13 mouse cellular contexts compared by ENCODE assay signal in genomic region chr6:73011827-73012226, GRCm38 (mm10). TPM values are rescaled to one million over a fixed set of nuclear protein-coding genes. Genes with fewer than 3 reads are reported as not detected.
DNase-seq lines count a peak whose midpoint lies in the region; ATAC-seq lines count a peak whose summit lies in the region.
"Had no signal": no experiment of that assay in that cellular context is flagged by ENCODE, and none has a peak within 500 bp of the region (broad histone marks: within the 10 kb centered on the region; RNA-seq: fewer than 3 reads in every experiment).

No protein-coding gene starts in this region.

- peak; percentile 10; the same call in 1 of the 2 replicates for ATAC-seq in lung, embryonic 16.5 days (ENCODE audit: low read depth)
- ATAC-seq: liver, embryonic 12.5 days had no signal

- 0 out of 2 replicates have a peak, but pooled peaks cover 7% of the 10 kb centered on the region for H3K4me1 ChIP-seq in heart, embryonic 10.5 days
- peaks cover 19% of the 10 kb centered on the region; the same call in 1 of the 2 replicates for H3K4me1 ChIP-seq in lung, embryonic 16.5 days (replicated peaks; ENCODE audit: control insufficient read depth, insufficient read depth, low read length)
- H3K4me1 ChIP-seq: hindbrain, embryonic 15.5 days; liver, embryonic 12.5 days; stomach, embryonic 15.5 days had no signal

- H3K4me3 ChIP-seq in heart, embryonic 10.5 days: no peak overlapping the region
- H3K4me3 ChIP-seq in lung, embryonic 16.5 days (ENCODE audit: low read length): no peak overlapping the region
- H3K4me3 ChIP-seq: forebrain, embryonic 12.5 days; hindbrain, embryonic 15.5 days; liver, embryonic 12.5 days; stomach, embryonic 15.5 days had no signal

- WGBS in heart, embryonic 10.5 days: 84% methylated on average over 6 of the region's 6 CpGs
- WGBS in lung, embryonic 16.5 days: 49% methylated on average over 6 of the region's 6 CpGs

- no peak overlapping the region for H3K4me2 ChIP-seq in lung, embryonic 16.5 days (ENCODE audit: low read depth, low read length)
- H3K4me2 ChIP-seq: forebrain, embryonic 12.5 days; hindbrain, embryonic 15.5 days; liver, embryonic 12.5 days; midbrain, embryonic 11.5 days; stomach, embryonic 15.5 days had no signal

- no peaks in the 10 kb centered on the region for H3K9me3 ChIP-seq in heart, embryonic 10.5 days
- H3K9me3 ChIP-seq in lung, embryonic 16.5 days (ENCODE audit: control insufficient read depth, low read length): no peaks in the 10 kb centered on the region
- H3K9me3 ChIP-seq: forebrain, embryonic 12.5 days; hindbrain, embryonic 15.5 days; liver, embryonic 12.5 days; stomach, embryonic 15.5 days had no signal

- H3K36me3 ChIP-seq in heart, embryonic 10.5 days: no peaks in the 10 kb centered on the region
- H3K36me3 ChIP-seq in lung, embryonic 16.5 days (ENCODE audit: control insufficient read depth, insufficient read depth, low read length): no peaks in the 10 kb centered on the region
- H3K36me3 ChIP-seq: forebrain, embryonic 12.5 days; hindbrain, embryonic 15.5 days; liver, embryonic 12.5 days; stomach, embryonic 15.5 days had no signal

- no peaks in the 10 kb centered on the region for H3K27me3 ChIP-seq in heart, embryonic 10.5 days (ENCODE audit: insufficient read depth, poor library complexity, severe bottlenecking)
- no peaks in the 10 kb centered on the region for H3K27me3 ChIP-seq in lung, embryonic 16.5 days (ENCODE audit: control insufficient read depth, insufficient read depth, low read depth, low read length)
- H3K27me3 ChIP-seq: forebrain, embryonic 12.5 days; hindbrain, embryonic 15.5 days; liver, embryonic 12.5 days; stomach, embryonic 15.5 days had no signal

- no peak overlapping the region for H3K27ac ChIP-seq in heart, embryonic 10.5 days
- no peak overlapping the region; the same call in 1 of the 2 replicates for H3K27ac ChIP-seq in lung, embryonic 16.5 days (ENCODE audit: low read length)
- H3K27ac ChIP-seq: forebrain, embryonic 12.5 days; hindbrain, embryonic 15.5 days; liver, embryonic 12.5 days; stomach, embryonic 15.5 days had no signal

- DNase-seq in cerebellum, postnatal 14 days: peak; percentile 40 to 61
- no peak for DNase-seq in cerebellum, adult 11-12 months
- DNase-seq in heart, postnatal 14 days: peak; percentile 47 to 68
- DNase-seq in heart, embryonic 10.5 days (ENCODE audit: low spot score): no peak
- DNase-seq in lung, adult 18-20 months: no peak
- peak; percentile 24 to 41 for DNase-seq in adrenal gland, postnatal 36 days
- DNase-seq in frontal cortex, adult 2 months (ENCODE audit: extremely low spot score in 1 of 2, low spot score in 1 of 2): no peak

- H3K9ac ChIP-seq in lung, embryonic 16.5 days (ENCODE audit: low read length): no peak overlapping the region
- H3K9ac ChIP-seq: forebrain, embryonic 12.5 days; hindbrain, embryonic 15.5 days; liver, embryonic 12.5 days; stomach, embryonic 15.5 days had no signal

- intact Hi-C loops in heart, postnatal 14 days (cut with DNase I): loop anchor here (5.0 kb wide), 1 partner anchor 55 kb away; the partner anchor contains the start of gene Tmsb10

RNA-seq across cellular contexts. Expression of gene Tmsb10, which starts 53.3 kb away (rescaled TPM):
- 100 to 1,000 TPM; 220 to 281 TPM for total RNA-seq in heart, postnatal 14 days (2021)
- 1,830 and 2,375 TPM in 2 replicates for polyA plus RNA-seq in heart, embryonic 10.5 days (2016; fragmentation: Nextera tagmentation; extraction: Ambion mirVana)
- polyA plus RNA-seq in lung, embryonic 16.5 days (2015; fragmentation: Nextera tagmentation; extraction: Ambion mirVana): 2,242 and 2,568 TPM in 2 replicates
- 100 to 1,000 TPM; 175 to 225 TPM for total RNA-seq in adrenal gland, postnatal 36 days (2021)
- 603 and 636 TPM in 2 replicates for polyA plus RNA-seq in frontal cortex, adult 2 months (2012; rRNA removed)

Comparison
In these comparisons a context has a peak if more than half of its experiments do, and no peak if none do; other contexts are left out.
1. DNase-seq: peak in cerebellum, postnatal 14 days (2 of 2), heart, postnatal 14 days (2 of 2) and adrenal gland, postnatal 36 days (2 of 2); none in cerebellum, adult 11-12 months (single experiment), heart, embryonic 10.5 days (single experiment), lung, adult 18-20 months (0 of 2) and frontal cortex, adult 2 months (0 of 2).